Mouse (Mus musculus) CH12.LX (cell line): ENCODE measurements at regions not wholly inside any gene's neighbourhood (a gene's known extent, or its start where the extent isn't known, plus 50 kb on each side); places are given as distances from the start of the nearest gene placed in this dataset.

Experiments used
- DNase-seq: peaks from one replicate; pipeline ENCODE4 v3.0.0-alpha.2; 2013; ENCODE audit errors: extremely low read depth
- H3K27ac ChIP-seq: 2 replicates; pipeline ENCODE4 v1.5.1; 2012; ENCODE audit warnings: low read depth, mild to moderate bottlenecking, control low read depth, moderate library complexity; ENCODE audit not compliant: insufficient read depth
- H3K27me3 ChIP-seq: replicated peaks from 2 replicates; pipeline ENCODE3; 2012; ENCODE audit warnings: inconsistent platforms
- H3K36me3 ChIP-seq, 2 experiments: replicated peaks in 1 of 2; 2 replicates each; pipeline versions ENCODE3 to v1.6.1; 2012; ENCODE audit warnings: inconsistent platforms in 1 of 2, low read length in 1 of 2, mild to moderate bottlenecking in 1 of 2, mixed read lengths in 1 of 2, moderate library complexity in 1 of 2; ENCODE audit not compliant: control insufficient read depth in 1 of 2, insufficient read depth in 1 of 2
- H3K4me1 ChIP-seq, 2 experiments: 2 replicates each; pipeline ENCODE4 v1.6.1; 2012; ENCODE audit warnings: inconsistent platforms in 1 of 2, moderate library complexity in 1 of 2; ENCODE audit not compliant: insufficient read depth in 2 of 2, control insufficient read depth in 1 of 2
- H3K4me2 ChIP-seq: 2 replicates; pipeline ENCODE4 v1.6.1; 2012; ENCODE audit warnings: low read depth, mild to moderate bottlenecking, control low read depth; ENCODE audit not compliant: poor library complexity, insufficient read depth, severe bottlenecking
- H3K4me3 ChIP-seq, 3 experiments: fragments of 150-350 bp in 1 of 3; sonication (generic) in 1 of 3; replicated peaks in 1 of 3; 2 replicates each; pipeline versions ENCODE3 to v1.5.1; 2011 to 2012; ENCODE audit warnings: low read depth in 2 of 3, low read length in 2 of 3, mild to moderate bottlenecking in 2 of 3, moderate library complexity in 2 of 3, control low read depth in 1 of 3, improper control_type of control experiment in 1 of 3, inconsistent platforms in 1 of 3, mixed read lengths in 1 of 3; ENCODE audit not compliant: poor library complexity in 1 of 3
- H3K79me2 ChIP-seq: replicated peaks from 2 replicates; pipeline ENCODE4 v1.6.1; 2012; ENCODE audit warnings: mild to moderate bottlenecking, moderate library complexity; ENCODE audit not compliant: control insufficient read depth, poor library complexity, insufficient read depth, severe bottlenecking; ENCODE audit errors: extremely low read depth
- H3K9ac ChIP-seq: 2 replicates; pipeline ENCODE4 v1.6.1; 2012; ENCODE audit warnings: low read depth, mild to moderate bottlenecking, control low read depth, moderate library complexity; ENCODE audit not compliant: insufficient read depth
- H3K9me3 ChIP-seq: replicated peaks from 2 replicates; pipeline ENCODE3; 2012; ENCODE audit warnings: low read length, inconsistent platforms, mixed read lengths
- BHLHE40 ChIP-seq: IDR thresholded peaks from 2 replicates; pipeline ENCODE4 v1.6.1; 2011; ENCODE audit warnings: mild to moderate bottlenecking, low read depth, low read length, improper control_type of control experiment
- CHD1 ChIP-seq: IDR thresholded peaks from 2 replicates; pipeline ENCODE4 v1.6.1; 2012; ENCODE audit warnings: low read depth, low read length, improper control_type of control experiment, inconsistent platforms
- E2F4 ChIP-seq: IDR thresholded peaks from 2 replicates; pipeline ENCODE4 v1.6.1; 2011; ENCODE audit warnings: low read depth, low read length, improper control_type of control experiment; ENCODE audit not compliant: insufficient replicate concordance
- ELF1 ChIP-seq: IDR thresholded peaks from 2 replicates; pipeline ENCODE4 v1.6.1; 2014; ENCODE audit warnings: low read depth, mild to moderate bottlenecking, inconsistent platforms, low read length, improper control_type of control experiment
- EP300 ChIP-seq: IDR thresholded peaks from 2 replicates; pipeline ENCODE4 v1.6.1; 2011; ENCODE audit warnings: low read length, improper control_type of control experiment
- GABPA ChIP-seq: IDR thresholded peaks from 2 replicates; pipeline ENCODE4 v1.6.1; 2012; ENCODE audit warnings: low read depth, low read length, improper control_type of control experiment, inconsistent platforms; ENCODE audit not compliant: insufficient replicate concordance
- HCFC1 ChIP-seq: IDR thresholded peaks from 2 replicates; pipeline ENCODE4 v1.6.1; 2012; ENCODE audit warnings: low read depth, mild to moderate bottlenecking, inconsistent platforms, low read length, improper control_type of control experiment
- KAT2A ChIP-seq: IDR thresholded peaks from 2 replicates; pipeline ENCODE4 v1.6.1; 2012; ENCODE audit warnings: low read length, improper control_type of control experiment, inconsistent platforms; ENCODE audit not compliant: insufficient replicate concordance
- MAFK ChIP-seq: IDR thresholded peaks from 2 replicates; pipeline ENCODE4 v1.6.1; 2011; ENCODE audit warnings: low read length, improper control_type of control experiment; ENCODE audit not compliant: insufficient replicate concordance
- MAZ ChIP-seq: IDR thresholded peaks from 2 replicates; pipeline ENCODE4 v1.6.1; 2012; ENCODE audit warnings: low read depth, mild to moderate bottlenecking, inconsistent platforms, low read length, improper control_type of control experiment, moderate library complexity
- MEF2A ChIP-seq: IDR thresholded peaks from 2 replicates; pipeline ENCODE4 v1.6.1; 2014; ENCODE audit warnings: low read depth, mild to moderate bottlenecking, inconsistent platforms, low read length, improper control_type of control experiment, borderline replicate concordance
- PAX5 ChIP-seq: IDR thresholded peaks from 2 replicates; pipeline ENCODE4 v1.6.1; 2012; ENCODE audit warnings: low read length, inconsistent platforms, mixed read lengths
- RAD21 ChIP-seq: IDR thresholded peaks from 2 replicates; pipeline ENCODE4 v1.6.1; 2011; ENCODE audit warnings: low read depth, mild to moderate bottlenecking, low read length, improper control_type of control experiment, moderate library complexity
- TCF12 ChIP-seq: IDR thresholded peaks from 2 replicates; pipeline ENCODE4 v1.6.1; 2014; ENCODE audit warnings: low read depth, mild to moderate bottlenecking, inconsistent platforms, low read length, improper control_type of control experiment
- UBTF ChIP-seq: IDR thresholded peaks from 2 replicates; pipeline ENCODE4 v1.6.1; 2012; ENCODE audit warnings: low read depth, mild to moderate bottlenecking, inconsistent platforms, low read length, improper control_type of control experiment, moderate library complexity
- USF1 ChIP-seq: IDR thresholded peaks from 2 replicates; pipeline ENCODE4 v1.6.1; 2014; ENCODE audit warnings: low read depth, mild to moderate bottlenecking, inconsistent platforms, low read length, improper control_type of control experiment
- ZC3H11A ChIP-seq: IDR thresholded peaks from 2 replicates; pipeline ENCODE4 v1.6.1; 2012; ENCODE audit warnings: low read depth, mild to moderate bottlenecking, inconsistent platforms, low read length, improper control_type of control experiment
- ZKSCAN1 ChIP-seq: IDR thresholded peaks from 2 replicates; pipeline ENCODE4 v1.6.1; 2012; ENCODE audit warnings: low read depth, inconsistent platforms, low read length, improper control_type of control experiment, borderline replicate concordance
- dilution Hi-C: fragments of 300-500 bp; cut with MboI; formaldehyde crosslinking; loops from 2 replicates; pipeline ENCODE4 v1.14.3; 2020; ENCODE audit warnings: low sequenced_read_pairs; ENCODE audit not compliant: extremely low pct_unique_long_range_greater_than_20kb, extremely low pct_ligation_motif_present
- in situ Hi-C: fragments of 300-500 bp; cut with MboI; formaldehyde crosslinking; loops from 3 replicates; pipeline ENCODE4 v1.14.3; 2019; ENCODE audit warnings: low sequenced_read_pairs, low pct_ligation_motif_present, low pct_unique_long_range_greater_than_20kb, mixed read lengths

DNA sequence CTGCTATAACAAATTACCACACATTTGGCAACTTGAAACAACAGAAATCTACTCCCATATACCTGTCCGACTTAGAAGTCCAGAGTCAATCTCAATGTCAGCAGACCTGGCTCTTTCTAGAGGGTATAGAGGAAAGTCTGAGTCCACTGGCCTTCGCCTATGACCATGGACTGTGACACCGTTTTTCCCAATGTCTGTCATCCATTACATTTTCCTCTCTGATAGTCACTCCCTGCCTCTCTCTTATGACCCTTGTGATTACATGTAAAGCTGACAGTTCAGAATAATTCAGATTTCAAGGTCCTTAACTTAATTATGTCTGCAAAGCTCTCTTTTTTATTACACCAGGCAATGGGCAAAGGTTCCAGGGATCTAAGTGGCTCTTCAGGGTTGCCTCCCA is 97.6 kb upstream of the Lmo4 start:
- Histone ChIP-seq H3K4me3 (no peak overlapping the region), H3K27ac (no peak overlapping the region), H3K4me2 (no peak overlapping the region), H3K9ac (no peak overlapping the region), H3K27me3 (no peaks in the 10 kb centered on the region), H3K4me1 (peaks cover 15% of the 10 kb centered on the region in 2 experiments), H3K9me3 (no peaks in the 10 kb centered on the region), H3K79me2 (no peaks in the 10 kb centered on the region), H3K36me3 (no peaks in the 10 kb centered on the region)
- in situ Hi-C loops: no loop called here
- no peak for DNase-seq
- dilution Hi-C loops: no loop called here
- TF ChIP-seq E2F4: no peak
- TF ChIP-seq PAX5: no peak

DNA sequence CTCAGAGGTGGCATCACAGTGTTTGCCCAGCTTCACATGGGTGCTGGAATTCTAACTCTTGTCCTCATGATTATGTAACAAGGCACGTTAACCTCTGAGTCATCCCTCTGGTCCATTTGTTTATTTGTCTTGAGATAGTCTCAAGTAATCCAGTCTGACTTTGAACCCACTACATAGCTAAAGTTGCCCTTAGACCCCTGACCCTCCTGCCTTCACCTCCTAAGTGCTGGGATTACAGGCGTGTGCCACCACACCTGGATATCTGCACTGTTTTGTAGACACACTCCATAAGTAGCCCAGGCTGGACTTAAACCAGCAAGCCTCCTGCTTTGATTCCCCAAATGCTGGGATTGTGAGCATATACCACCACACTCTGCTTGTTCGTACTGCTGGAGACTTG is 96.0 kb upstream of the Lmo4 start:
- in situ Hi-C loops: no loop called here
- peaks cover 1% of the 10 kb centered on the region for H3K9me3 ChIP-seq
- no peak overlapping the region for H3K4me3 ChIP-seq
- no peak for DNase-seq
- dilution Hi-C loops: no loop called here
- no peaks in the 10 kb centered on the region for H3K36me3 ChIP-seq
- no peak overlapping the region for H3K27ac ChIP-seq
- H3K9ac ChIP-seq: no peak overlapping the region
- no peak for TF ChIP-seq MAZ
- TF ChIP-seq GABPA: no peak
- no peak for TF ChIP-seq CHD1
- no peak for TF ChIP-seq TCF12
- no peak for TF ChIP-seq MEF2A
- TF ChIP-seq MAFK: no peak
- TF ChIP-seq RAD21: no peak
- TF ChIP-seq ELF1: no peak
- no peak for TF ChIP-seq USF1
- no peak for TF ChIP-seq HCFC1
- no peak for TF ChIP-seq ZC3H11A
- TF ChIP-seq ZKSCAN1: no peak
- no peak for TF ChIP-seq UBTF
- TF ChIP-seq KAT2A: no peak
- no peak for TF ChIP-seq BHLHE40
- no peak for TF ChIP-seq E2F4
- TF ChIP-seq EP300: no peak
- no peaks in the 10 kb centered on the region for H3K27me3 ChIP-seq
- no peaks in the 10 kb centered on the region for H3K79me2 ChIP-seq
- peaks cover 12 to 13% of the 10 kb centered on the region in 2 experiments for H3K4me1 ChIP-seq
- H3K4me2 ChIP-seq: no peak overlapping the region
